8 mouse cellular contexts compared by ENCODE assay signal in the genomic region with DNA sequence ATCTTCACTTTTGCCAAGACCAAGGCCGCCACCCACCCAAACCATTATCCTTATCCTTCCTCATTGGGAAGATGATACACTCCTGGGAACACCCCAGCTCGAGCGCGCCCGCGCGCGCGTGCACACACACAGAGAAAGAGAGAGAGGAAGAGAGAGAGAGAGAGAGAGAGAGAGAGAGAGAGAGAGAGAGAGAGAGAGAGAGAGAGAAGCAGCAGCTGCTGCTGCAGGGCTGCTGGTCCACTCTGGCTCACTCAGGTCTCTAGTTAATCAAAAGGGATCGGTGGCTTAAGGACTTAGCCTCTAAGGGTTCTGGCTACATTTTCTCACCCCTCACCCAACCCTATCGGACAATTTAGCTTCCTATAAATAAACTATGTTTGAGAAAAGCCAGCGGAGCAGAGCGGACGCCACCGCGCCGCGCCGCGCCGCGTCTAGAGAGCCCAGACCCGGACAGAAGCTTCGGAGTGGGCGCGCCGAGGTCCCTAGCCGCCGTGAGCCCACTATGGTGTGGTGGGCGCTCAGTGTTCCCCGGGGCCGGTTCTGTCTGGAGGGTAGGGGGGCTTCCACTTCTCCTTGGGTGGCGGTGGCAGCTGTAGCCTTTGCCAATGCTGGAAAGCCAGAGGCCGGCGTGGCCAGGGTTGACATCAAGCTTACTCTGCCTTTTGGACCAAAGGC. TPM values are rescaled to one million over a fixed set of nuclear protein-coding genes. Genes with fewer than 3 reads are reported as not detected.
A peak's percentile ranks its signal among the peaks of the same experiment; 100 is the strongest.
DNase-seq lines count a peak whose midpoint lies in the region; ATAC-seq lines count a peak whose summit lies in the region.

No protein-coding gene starts in this region.

- no peaks in the 10 kb centered on the region for H3K36me3 ChIP-seq in embryonic facial prominence, embryonic 14.5 days (ENCODE audit: control insufficient read depth, insufficient read depth, low read length)
- H3K36me3 ChIP-seq in hindbrain, embryonic 11.5 days (ENCODE audit: control insufficient read depth, insufficient read depth, low read length), result no peaks in the 10 kb centered on the region
- no peaks in the 10 kb centered on the region for H3K36me3 ChIP-seq in midbrain, embryonic 13.5 days

- H3K4me3 ChIP-seq in embryonic facial prominence, embryonic 14.5 days (ENCODE audit: low read depth, low read length), result peak overlapping the region; percentile 53
- H3K4me3 ChIP-seq in hindbrain, embryonic 11.5 days (ENCODE audit: low read depth, low read length), result peak overlapping the region; percentile 34
- H3K4me3 ChIP-seq in midbrain, embryonic 13.5 days (replicated peaks), result peak overlapping the region; percentile 58

- H3K9ac ChIP-seq in embryonic facial prominence, embryonic 14.5 days (ENCODE audit: low read depth, low read length), result peak overlapping the region; percentile 54; the same call in 1 of the 2 replicates
- H3K9ac ChIP-seq in hindbrain, embryonic 11.5 days (ENCODE audit: low read depth, low read length), result peak overlapping the region; percentile 31
- peak overlapping the region; percentile 72 for H3K9ac ChIP-seq in midbrain, embryonic 13.5 days (replicated peaks)

- no peak for ATAC-seq in frontal cortex, adult (ENCODE audit: low TSS enrichment)
- no peak for ATAC-seq in embryonic facial prominence, embryonic 14.5 days (ENCODE audit: low read depth)
- ATAC-seq in hindbrain, embryonic 11.5 days (ENCODE audit: low FRiP score), result peak; percentile 18
- no peak for ATAC-seq in midbrain, embryonic 13.5 days
- ATAC-seq in megakaryocyte progenitor cell, adult 5-6 weeks (replicated peaks; ENCODE audit: poor library complexity), result no peak

- no peaks in the 10 kb centered on the region; the same call in 1 of the 2 replicates for H3K4me1 ChIP-seq in embryonic facial prominence, embryonic 14.5 days (ENCODE audit: control insufficient read depth, insufficient read depth, low read length)
- no peaks in the 10 kb centered on the region for H3K4me1 ChIP-seq in hindbrain, embryonic 11.5 days (replicated peaks; ENCODE audit: control insufficient read depth, insufficient read depth, low read length)
- H3K4me1 ChIP-seq in midbrain, embryonic 13.5 days (replicated peaks), result peaks cover 3% of the 10 kb centered on the region; the same call in 1 of the 2 replicates

- 25% methylated on average over 34 of the region's 35 CpGs for WGBS in embryonic facial prominence, embryonic 14.5 days
- 21% methylated on average over 35 of the region's 35 CpGs for WGBS in hindbrain, embryonic 11.5 days
- WGBS in midbrain, embryonic 13.5 days, result 18% methylated on average over 35 of the region's 35 CpGs

- H3K27me3 ChIP-seq in embryonic facial prominence, embryonic 14.5 days (replicated peaks; ENCODE audit: control insufficient read depth, insufficient read depth, low read length), result peaks cover 9% of the 10 kb centered on the region
- H3K27me3 ChIP-seq in hindbrain, embryonic 11.5 days (ENCODE audit: control insufficient read depth, insufficient read depth, low read length), result peaks cover 3% of the 10 kb centered on the region; the same call in 1 of the 2 replicates
- 0 out of 2 replicates have a peak, but pooled peaks cover 3% of the 10 kb centered on the region for H3K27me3 ChIP-seq in midbrain, embryonic 13.5 days

- no peaks in the 10 kb centered on the region for H3K9me3 ChIP-seq in embryonic facial prominence, embryonic 14.5 days (ENCODE audit: control insufficient read depth, low read length)
- no peaks in the 10 kb centered on the region for H3K9me3 ChIP-seq in hindbrain, embryonic 11.5 days (ENCODE audit: control insufficient read depth, low read length)
- no peaks in the 10 kb centered on the region for H3K9me3 ChIP-seq in midbrain, embryonic 13.5 days

- no peak overlapping the region for H3K27ac ChIP-seq in embryonic facial prominence, embryonic 14.5 days (replicated peaks; ENCODE audit: low read depth, low read length)
- no peak overlapping the region for H3K27ac ChIP-seq in hindbrain, embryonic 11.5 days (ENCODE audit: low read depth, low read length)
- peak overlapping the region; percentile 72 for H3K27ac ChIP-seq in midbrain, embryonic 13.5 days

- peak overlapping the region; percentile 73 for H3K4me2 ChIP-seq in embryonic facial prominence, embryonic 14.5 days (ENCODE audit: low read depth, low read length)
- peak overlapping the region; percentile 83 for H3K4me2 ChIP-seq in hindbrain, embryonic 11.5 days (replicated peaks; ENCODE audit: low read depth, low read length)
- peak overlapping the region; percentile 77 for H3K4me2 ChIP-seq in midbrain, embryonic 13.5 days (replicated peaks)

- DNase-seq in frontal cortex, postnatal 10 days (ENCODE audit: low spot score in 2 of 2), result peak; percentile 11 to 25
- peak; percentile 74 for DNase-seq in 3134 (ENCODE audit: extremely low read depth, insufficient read length, low spot score)
- DNase-seq in embryonic facial prominence, embryonic 14.5 days (ENCODE audit: low spot score), result no peak
- peak; percentile 44 for DNase-seq in hindbrain, embryonic 11.5 days (ENCODE audit: low spot score)
- no peak for DNase-seq in spleen, postnatal 10 days (ENCODE audit: low spot score in 2 of 2)

RNA-seq across cellular contexts. Expression of gene Pcdh19, which starts 0.9 kb away (rescaled TPM):
- polyA plus RNA-seq in embryonic facial prominence, embryonic 14.5 days (2014; fragmentation: Nextera tagmentation; extraction: Ambion mirVana), result 8.3 and 8.9 TPM in 2 replicates
- 3.3 and 4.8 TPM in 2 replicates for polyA plus RNA-seq in hindbrain, embryonic 11.5 days (2014; fragmentation: Nextera tagmentation; extraction: Ambion mirVana)
- 14.4 and 15.2 TPM in 2 replicates for polyA plus RNA-seq in midbrain, embryonic 13.5 days (2015; fragmentation: Nextera tagmentation; extraction: Ambion mirVana)
- not detected in 2 replicates for total RNA-seq in megakaryocyte progenitor cell, adult 5-6 weeks (2015)
- total RNA-seq in megakaryocyte progenitor cell, adult 5-6 weeks (2017), result not detected in 2 replicates

Comparison
In these comparisons a context has a peak if more than half of its experiments do, and no peak if none do; other contexts are left out.
1. DNase-seq: peak in frontal cortex, postnatal 10 days (2 of 2), 3134 (single experiment) and hindbrain, embryonic 11.5 days (single experiment); none in embryonic facial prominence, embryonic 14.5 days (single experiment) and spleen, postnatal 10 days (0 of 2).
2. Peak in every context shown above with its lines, with median percentiles within 50 percentile points of each other: H3K4me2 ChIP-seq, H3K4me3 ChIP-seq and H3K9ac ChIP-seq.